Mouse (Mus musculus): ENCODE results near the gene Gm128. TPM values are rescaled to one million over a fixed set of nuclear protein-coding genes. Genes with fewer than 3 reads are reported as not detected.

Gene Gm128
- polyA plus RNA-seq, 1 experiment from 2014 or later = 0.55 TPM

- Histone ChIP-seq H3K4me2 (replicated peaks; ENCODE audit: low read depth, low read length) (no peak overlapping the region), H3K4me1 (ENCODE audit: insufficient read depth, low read length) (peaks cover 14% of the 10 kb centered on the region), H3K27me3 (ENCODE audit: insufficient read depth, low read length) (no peaks in the 10 kb centered on the region), H3K27ac (ENCODE audit: low read length) (no peak overlapping the region), H3K4me3 (ENCODE audit: low read length) (no peak overlapping the region), H3K36me3 (ENCODE audit: insufficient read depth, low read length) (no peaks in the 10 kb centered on the region), H3K9ac (replicated peaks; ENCODE audit: low read length) (no peak overlapping the region), H3K9me3 (ENCODE audit: low read length) (no peaks in the 10 kb centered on the region)
- ATAC-seq (ENCODE audit: low FRiP score, low TSS enrichment) = no peak
- 94% methylated on average over 5 of the region's 5 CpGs for WGBS
Observed at GRCm38 (mm10) chr3:95273471-95273870, 32.1 kb upstream of the Gm128 start.

GRCm38 (mm10) chr3:95270766-95271364, 29.5 kb upstream of the Gm128 start:
- H3K4me2 ChIP-seq (replicated peaks; ENCODE audit: low read depth, low read length) = no peak overlapping the region
- H3K36me3 ChIP-seq (ENCODE audit: insufficient read depth, low read length) = peaks cover 12% of the 10 kb centered on the region
- H3K4me3 ChIP-seq (ENCODE audit: low read length) = no peak overlapping the region
- H3K4me1 ChIP-seq (ENCODE audit: insufficient read depth, low read length) = peaks cover 3% of the 10 kb centered on the region; the same call in 1 of the 2 replicates
- H3K27me3 ChIP-seq (ENCODE audit: insufficient read depth, low read length) = no peaks in the 10 kb centered on the region
- no peaks in the 10 kb centered on the region for H3K9me3 ChIP-seq (ENCODE audit: low read length)
- no peak overlapping the region for H3K27ac ChIP-seq (ENCODE audit: low read length)
- WGBS = 81% methylated on average over 12 of the region's 12 CpGs
- H3K9ac ChIP-seq (replicated peaks; ENCODE audit: low read length) = no peak overlapping the region
- no peak for ATAC-seq (ENCODE audit: low FRiP score, low TSS enrichment)

GRCm38 (mm10) chr3:95269789-95270188, 28.4 kb upstream of the Gm128 start:
- H3K4me2 ChIP-seq (replicated peaks; ENCODE audit: low read depth, low read length) = no peak overlapping the region
- H3K9me3 ChIP-seq (ENCODE audit: low read length) = no peaks in the 10 kb centered on the region
- WGBS = 76% methylated on average over 5 of the region's 5 CpGs
- H3K4me1 ChIP-seq (ENCODE audit: insufficient read depth, low read length) = peaks cover 3% of the 10 kb centered on the region; the same call in 1 of the 2 replicates
- H3K9ac ChIP-seq (replicated peaks; ENCODE audit: low read length) = no peak overlapping the region
- no peak overlapping the region; the same call in 1 of the 2 replicates for H3K27ac ChIP-seq (ENCODE audit: low read length)
- H3K36me3 ChIP-seq (ENCODE audit: insufficient read depth, low read length) = peaks cover 12% of the 10 kb centered on the region
- H3K27me3 ChIP-seq (ENCODE audit: insufficient read depth, low read length) = no peaks in the 10 kb centered on the region
- no peak overlapping the region for H3K4me3 ChIP-seq (ENCODE audit: low read length)
- no peak for ATAC-seq (ENCODE audit: low FRiP score, low TSS enrichment)

- Histone ChIP-seq H3K4me2 (replicated peaks; ENCODE audit: low read depth, low read length) (no peak overlapping the region), H3K4me1 (ENCODE audit: insufficient read depth, low read length) (peaks cover 3% of the 10 kb centered on the region; the same call in 1 of the 2 replicates), H3K4me3 (ENCODE audit: low read length) (no peak overlapping the region), H3K9ac (replicated peaks; ENCODE audit: low read length) (no peak overlapping the region), H3K36me3 (ENCODE audit: insufficient read depth, low read length) (peaks cover 12% of the 10 kb centered on the region), H3K9me3 (ENCODE audit: low read length) (no peaks in the 10 kb centered on the region), H3K27ac (ENCODE audit: low read length) (no peak overlapping the region), H3K27me3 (ENCODE audit: insufficient read depth, low read length) (no peaks in the 10 kb centered on the region)
- ATAC-seq (ENCODE audit: low FRiP score, low TSS enrichment) = no peak
Observed at GRCm38 (mm10) chr3:95267855-95268254, 26.5 kb upstream of the Gm128 start.

GRCm38 (mm10) chr3:95266052-95266451, 24.7 kb upstream of the Gm128 start:
- Histone ChIP-seq H3K4me1 (ENCODE audit: insufficient read depth, low read length) (peaks cover 3% of the 10 kb centered on the region; the same call in 1 of the 2 replicates), H3K4me3 (ENCODE audit: low read length) (no peak overlapping the region), H3K4me2 (replicated peaks; ENCODE audit: low read depth, low read length) (no peak overlapping the region), H3K36me3 (ENCODE audit: insufficient read depth, low read length) (peaks cover 23% of the 10 kb centered on the region), H3K27ac (ENCODE audit: low read length) (no peak overlapping the region), H3K9me3 (ENCODE audit: low read length) (no peaks in the 10 kb centered on the region), H3K27me3 (ENCODE audit: insufficient read depth, low read length) (no peaks in the 10 kb centered on the region), H3K9ac (replicated peaks; ENCODE audit: low read length) (no peak overlapping the region)
- ATAC-seq (ENCODE audit: low FRiP score, low TSS enrichment) = no peak
- 89% methylated on average over 3 of the region's 3 CpGs for WGBS

- Histone ChIP-seq H3K27ac (ENCODE audit: low read length) (no peak overlapping the region), H3K4me1 (ENCODE audit: insufficient read depth, low read length) (peaks cover 1% of the 10 kb centered on the region; the same call in 1 of the 2 replicates), H3K27me3 (ENCODE audit: insufficient read depth, low read length) (no peaks in the 10 kb centered on the region), H3K36me3 (ENCODE audit: insufficient read depth, low read length) (peaks cover 32% of the 10 kb centered on the region), H3K9ac (replicated peaks; ENCODE audit: low read length) (no peak overlapping the region), H3K4me2 (replicated peaks; ENCODE audit: low read depth, low read length) (no peak overlapping the region), H3K4me3 (ENCODE audit: low read length) (no peak overlapping the region), H3K9me3 (ENCODE audit: low read length) (no peaks in the 10 kb centered on the region)
- ATAC-seq (ENCODE audit: low FRiP score, low TSS enrichment) = no peak
- 77% methylated on average over 1 of the region's 1 CpGs for WGBS
Observed at GRCm38 (mm10) chr3:95264724-95265123, 23.3 kb upstream of the Gm128 start.

- ATAC-seq (ENCODE audit: low FRiP score, low TSS enrichment) = peak; percentile 85
- WGBS = 41% methylated on average over 11 of the region's 11 CpGs
- Histone ChIP-seq H3K4me2 (replicated peaks; ENCODE audit: low read depth, low read length) (no peak overlapping the region), H3K27me3 (ENCODE audit: insufficient read depth, low read length) (no peaks in the 10 kb centered on the region), H3K27ac (ENCODE audit: low read length) (no peak overlapping the region), H3K9ac (replicated peaks; ENCODE audit: low read length) (no peak overlapping the region), H3K9me3 (ENCODE audit: low read length) (no peaks in the 10 kb centered on the region), H3K4me3 (ENCODE audit: low read length) (no peak overlapping the region), H3K36me3 (ENCODE audit: insufficient read depth, low read length) (peaks cover 42% of the 10 kb centered on the region), H3K4me1 (ENCODE audit: insufficient read depth, low read length) (no peaks in the 10 kb centered on the region)
Observed at GRCm38 (mm10) chr3:95263089-95263739, 21.8 kb upstream of the Gm128 start.

GRCm38 (mm10) chr3:95261975-95262374, 20.6 kb upstream of the Gm128 start:
- ATAC-seq (ENCODE audit: low FRiP score, low TSS enrichment) = no peak
- WGBS = 96% methylated on average over 4 of the region's 4 CpGs
- no peak overlapping the region for H3K4me3 ChIP-seq (ENCODE audit: low read length)
- no peaks in the 10 kb centered on the region for H3K4me1 ChIP-seq (ENCODE audit: insufficient read depth, low read length)
- no peaks in the 10 kb centered on the region for H3K9me3 ChIP-seq (ENCODE audit: low read length)
- no peak overlapping the region for H3K4me2 ChIP-seq (replicated peaks; ENCODE audit: low read depth, low read length)
- H3K27ac ChIP-seq (ENCODE audit: low read length) = no peak overlapping the region
- peaks cover 44% of the 10 kb centered on the region for H3K36me3 ChIP-seq (ENCODE audit: insufficient read depth, low read length)
- H3K27me3 ChIP-seq (ENCODE audit: insufficient read depth, low read length) = no peaks in the 10 kb centered on the region
- H3K9ac ChIP-seq (replicated peaks; ENCODE audit: low read length) = no peak overlapping the region

GRCm38 (mm10) chr3:95256931-95257330, 15.5 kb upstream of the Gm128 start:
- H3K27ac ChIP-seq (ENCODE audit: low read length) = no peak overlapping the region
- H3K4me2 ChIP-seq (replicated peaks; ENCODE audit: low read depth, low read length) = no peak overlapping the region
- no peak overlapping the region for H3K4me3 ChIP-seq (ENCODE audit: low read length)
- no peaks in the 10 kb centered on the region for H3K4me1 ChIP-seq (ENCODE audit: insufficient read depth, low read length)
- no peak for ATAC-seq (ENCODE audit: low FRiP score, low TSS enrichment)
- WGBS = 77% methylated on average over 5 of the region's 5 CpGs
- H3K36me3 ChIP-seq (ENCODE audit: insufficient read depth, low read length) = peaks cover 50% of the 10 kb centered on the region
- H3K9ac ChIP-seq (replicated peaks; ENCODE audit: low read length) = no peak overlapping the region
- H3K9me3 ChIP-seq (ENCODE audit: low read length) = no peaks in the 10 kb centered on the region
- no peaks in the 10 kb centered on the region for H3K27me3 ChIP-seq (ENCODE audit: insufficient read depth, low read length)

GRCm38 (mm10) chr3:95250783-95251424, 9.5 kb upstream of the Gm128 start, which contains the start of gene Bnipl:
TSS of gene Bnipl (minus strand) at chr3:95251193.
- Histone ChIP-seq H3K27ac (ENCODE audit: low read length) (0 out of 2 replicates have a peak within 1 kb of the TSS, but pooled peaks have one; percentile 50), H3K4me3 (ENCODE audit: low read length) (no peak within 1 kb of the TSS), H3K9me3 (ENCODE audit: low read length) (no peaks in the 10 kb centered on the region), H3K36me3 (ENCODE audit: insufficient read depth, low read length) (peaks cover 12% of the 10 kb centered on the region), H3K9ac (replicated peaks; ENCODE audit: low read length) (no peak within 1 kb of the TSS), H3K4me1 (ENCODE audit: insufficient read depth, low read length) (peaks cover 3% of the 10 kb centered on the region; the same call in 1 of the 2 replicates), H3K27me3 (ENCODE audit: insufficient read depth, low read length) (no peaks in the 10 kb centered on the region), H3K4me2 (replicated peaks; ENCODE audit: low read depth, low read length) (no peak within 1 kb of the TSS; the same call in 1 of the 2 replicates)
- whole genome bisulfite sequencing = 50% methylated on average over 7 of the region's 7 CpGs
- ATAC-seq (ENCODE audit: low FRiP score, low TSS enrichment) = 0 out of 2 replicates have a peak, but pooled peaks have one; percentile 31
